Mouse (Mus musculus) MEL (cell line): ENCODE data around the gene Gm20388. TPM values are rescaled to one million over a fixed set of nuclear protein-coding genes. Genes with fewer than 3 reads are reported as not detected.
A peak's percentile ranks its signal among the peaks of the same experiment; 100 is the strongest.

Experiments
- DNase-seq: peaks from one replicate; pipeline ENCODE4 v3.0.0; 2011; ENCODE audit warnings: low read depth, low spot score
- H3K27ac ChIP-seq: 2 replicates; pipeline ENCODE4 v1.5.1; 2012; ENCODE audit warnings: low read depth, mild to moderate bottlenecking, control low read depth, low read length, moderate library complexity; ENCODE audit not compliant: control insufficient read depth
- H3K27me3 ChIP-seq, 2 experiments: fragments of 150-350 bp in 1 of 2; sonication (generic) in 1 of 2; 2 replicates each; pipeline ENCODE4 v1.6.1; 2012; ENCODE audit warnings: low read length in 2 of 2, mild to moderate bottlenecking in 2 of 2, improper control_type of control experiment in 1 of 2, moderate library complexity in 1 of 2; ENCODE audit not compliant: insufficient read depth in 2 of 2, control insufficient read depth in 1 of 2
- H3K36me3 ChIP-seq, 2 experiments: 2 replicates each; pipeline ENCODE4 v1.6.1; 2012 to 2014; ENCODE audit warnings: low read length in 2 of 2, improper control_type of control experiment in 1 of 2, inconsistent platforms in 1 of 2, mild to moderate bottlenecking in 1 of 2; ENCODE audit not compliant: insufficient read depth in 2 of 2, control insufficient read depth in 1 of 2
- H3K4me1 ChIP-seq, 2 experiments: fragments of 150-350 bp in 1 of 2; sonication (generic) in 1 of 2; 2 replicates each; pipeline ENCODE4 v1.6.1; 2012; ENCODE audit warnings: low read length in 2 of 2, improper control_type of control experiment in 1 of 2, mild to moderate bottlenecking in 1 of 2; ENCODE audit not compliant: insufficient read depth in 2 of 2, control insufficient read depth in 1 of 2
- H3K4me3 ChIP-seq, 2 experiments: fragments of 150-350 bp in 1 of 2; sonication (generic) in 1 of 2; 2 replicates each; pipeline ENCODE4 v1.5.1; 2012; ENCODE audit warnings: low read depth in 2 of 2, low read length in 2 of 2, mild to moderate bottlenecking in 2 of 2, moderate library complexity in 2 of 2, control low read depth in 1 of 2, improper control_type of control experiment in 1 of 2; ENCODE audit not compliant: control insufficient read depth in 1 of 2, insufficient read depth in 1 of 2
- H3K79me2 ChIP-seq: 2 replicates; pipeline ENCODE4 v1.6.1; 2012; ENCODE audit warnings: mild to moderate bottlenecking, low read length, moderate library complexity; ENCODE audit not compliant: control insufficient read depth, poor library complexity, insufficient read depth
- H3K9ac ChIP-seq: 2 replicates; pipeline ENCODE4 v1.6.1; 2012; ENCODE audit warnings: low read depth, mild to moderate bottlenecking, control low read depth, low read length, moderate library complexity; ENCODE audit not compliant: control insufficient read depth, poor library complexity, severe bottlenecking
- H3K9me3 ChIP-seq: fragments of 150-350 bp; sonication (generic); replicated peaks from 2 replicates; pipeline ENCODE4 v1.6.1; 2012; ENCODE audit warnings: mild to moderate bottlenecking, low read length, improper control_type of control experiment, moderate library complexity; ENCODE audit not compliant: insufficient read depth
- CHD1 ChIP-seq: IDR thresholded peaks from 2 replicates; pipeline ENCODE4 v1.6.1; 2012; ENCODE audit warnings: low read depth, mild to moderate bottlenecking, inconsistent platforms, low read length, improper control_type of control experiment
- E2F4 ChIP-seq: IDR thresholded peaks from 2 replicates; pipeline ENCODE4 v1.6.1; 2011; ENCODE audit warnings: low read depth, low read length, improper control_type of control experiment, borderline replicate concordance
- JUND ChIP-seq: IDR thresholded peaks from 2 replicates; pipeline ENCODE4 v1.6.1; 2011; ENCODE audit warnings: low read depth, mild to moderate bottlenecking, improper control_type of control experiment, low read length
- KAT2A ChIP-seq: conservative IDR thresholded peaks from 2 replicates; pipeline ENCODE4 v1.6.1; 2012; ENCODE audit warnings: low read depth, low read length, improper control_type of control experiment, inconsistent platforms
- MAZ ChIP-seq: IDR thresholded peaks from 2 replicates; pipeline ENCODE4 v1.6.1; 2012; ENCODE audit warnings: low read depth, mild to moderate bottlenecking, inconsistent platforms, low read length, improper control_type of control experiment
- MEF2A ChIP-seq: IDR thresholded peaks from 2 replicates; pipeline ENCODE4 v1.6.1; 2014; ENCODE audit warnings: low read depth, mild to moderate bottlenecking, inconsistent platforms, low read length, improper control_type of control experiment; ENCODE audit not compliant: poor library complexity, insufficient replicate concordance, severe bottlenecking; ENCODE audit errors: extremely low read depth
- NELFE ChIP-seq: IDR thresholded peaks from 2 replicates; pipeline ENCODE4 v1.6.1; 2011; ENCODE audit warnings: low read depth, low read length, improper control_type of control experiment
- RAD21 ChIP-seq: IDR thresholded peaks from 2 replicates; pipeline ENCODE4 v1.6.1; 2011; ENCODE audit warnings: mild to moderate bottlenecking, low read depth, low read length, improper control_type of control experiment
- SIN3A ChIP-seq: IDR thresholded peaks from 2 replicates; pipeline ENCODE4 v1.6.1; 2012; ENCODE audit warnings: low read length, improper control_type of control experiment, inconsistent platforms
- SMC3 ChIP-seq: IDR thresholded peaks from 2 replicates; pipeline ENCODE4 v1.6.1; 2011; ENCODE audit warnings: low read depth, low read length, improper control_type of control experiment
- TAL1 ChIP-seq: IDR thresholded peaks from 2 replicates; pipeline ENCODE4 v1.6.1; 2012; ENCODE audit warnings: mild to moderate bottlenecking, inconsistent platforms, low read length, moderate library complexity, mixed read lengths
- UBTF ChIP-seq: IDR thresholded peaks from 2 replicates; pipeline ENCODE4 v1.6.1; 2012; ENCODE audit warnings: low read depth, mild to moderate bottlenecking, inconsistent platforms, low read length, improper control_type of control experiment, moderate library complexity, borderline replicate concordance; ENCODE audit not compliant: insufficient read depth
- ZKSCAN1 ChIP-seq: IDR thresholded peaks from 2 replicates; pipeline ENCODE4 v1.6.1; 2012; ENCODE audit warnings: low read depth, mild to moderate bottlenecking, inconsistent platforms, low read length, improper control_type of control experiment, moderate library complexity
- ZNF384 ChIP-seq: IDR thresholded peaks from 2 replicates; pipeline ENCODE4 v1.6.1; 2012; ENCODE audit warnings: low read depth, mild to moderate bottlenecking, inconsistent platforms, low read length, improper control_type of control experiment
- polyA plus RNA-seq, 2 experiments: library from polyadenylated mRNA; stranded (reverse) in 1 of 2; unstranded in 1 of 2; fragments of >175 nt in 1 of 2; fragments of >200 nt in 1 of 2; gene quantifications; 2 replicates each; pipeline versions ENCODE4 v1.2.1 to v1.2.4; 2012; ENCODE audit warnings: low replicate concordance in 2 of 2, low read depth in 1 of 2; ENCODE audit not compliant: insufficient read length in 2 of 2, insufficient read depth in 1 of 2, missing spikeins in 1 of 2
- total RNA-seq: library from RNA; depleted of rRNA; stranded (reverse); fragments of 300-350 nt; gene quantifications from 2 replicates; pipeline ENCODE4 v1.2.3, GENCODE M21; 2012

The Gm20388 gene
- total and polyA plus RNA-seq, 3 experiments: 11.1 to 17.8 TPM; not detected in 1

GRCm38 (mm10) chr8:122979865-122980509 is 3069.3 kb downstream of the Gm20388 start:
- peaks cover 20% of the 10 kb centered on the region in 2 experiments for H3K4me1 ChIP-seq
- H3K4me3 ChIP-seq: no peak overlapping the region

DNA sequence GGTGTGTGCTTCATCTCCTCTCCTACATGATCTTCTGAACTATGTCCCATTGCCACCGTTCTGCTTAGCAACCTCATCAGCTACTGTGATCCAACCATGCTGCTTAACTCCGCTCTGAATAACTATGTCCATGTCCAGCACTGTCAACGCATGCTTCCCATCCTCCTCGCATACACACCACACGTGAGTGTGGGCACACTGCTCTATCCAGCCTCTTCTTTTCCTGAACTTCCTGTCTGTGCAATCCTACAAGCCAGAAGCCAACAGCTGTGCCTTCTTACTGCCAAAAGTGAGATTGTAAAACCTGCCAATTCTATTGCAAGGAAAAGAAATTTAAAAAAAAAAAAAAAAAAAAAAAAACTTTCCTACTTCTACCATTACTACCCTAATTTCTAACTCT is 3071.0 kb downstream of the Gm20388 start:
- Histone ChIP-seq H3K79me2 (peaks cover 81% of the 10 kb centered on the region), H3K4me3 (no peak overlapping the region), H3K36me3 (peaks cover 2 to 36% of the 10 kb centered on the region in 2 experiments), H3K27ac (no peak overlapping the region), H3K27me3 (no peaks in the 10 kb centered on the region), H3K9ac (no peak overlapping the region), H3K4me1 (peaks cover 12% of the 10 kb centered on the region in 2 experiments)
- TF ChIP-seq ZNF384 (peak; percentile 40; the same call in 1 of the 2 replicates), MEF2A (no peak)
- TF ChIP-seq, all 39 proteins: peak for 1
- H3K9me3 ChIP-seq: no peaks in the 10 kb centered on the region
- no peak for DNase-seq

More at GRCm38 (mm10) chr8:122979865-122980509, 3069.3 kb downstream of the Gm20388 start:
- DNase-seq: peak; percentile 27
- H3K9ac ChIP-seq: no peak overlapping the region
- H3K27me3 ChIP-seq: no peaks in the 10 kb centered on the region
- H3K27ac ChIP-seq: no peak overlapping the region
- H3K9me3 ChIP-seq: no peaks in the 10 kb centered on the region
- peaks cover 79% of the 10 kb centered on the region for H3K79me2 ChIP-seq
- TF ChIP-seq UBTF: no peak
- no peak for TF ChIP-seq JUND
- no peak for TF ChIP-seq SIN3A
- TF ChIP-seq RAD21: no peak
- no peak for TF ChIP-seq CHD1
- no peak for TF ChIP-seq NELFE
- no peak for TF ChIP-seq E2F4
- peaks cover 0 to 39% of the 10 kb centered on the region in 2 experiments; a peak in 3 of 4 replicates for H3K36me3 ChIP-seq

- H3K9me3 ChIP-seq: no peaks in the 10 kb centered on the region
- no peak for TF ChIP-seq MEF2A
- no peak for TF ChIP-seq ZKSCAN1
- no peak for TF ChIP-seq TAL1
- TF ChIP-seq SMC3: no peak
- TF ChIP-seq KAT2A: no peak
- no peak for TF ChIP-seq MAZ
- no peak for TF ChIP-seq E2F4
- TF ChIP-seq, all 39 proteins: peak for 0
- no peaks in the 10 kb centered on the region for H3K27me3 ChIP-seq
- peaks cover 82% of the 10 kb centered on the region for H3K79me2 ChIP-seq
- H3K36me3 ChIP-seq: peaks cover 2 to 34% of the 10 kb centered on the region in 2 experiments
- peaks cover 12% of the 10 kb centered on the region in 2 experiments; a peak in 3 of 4 replicates for H3K4me1 ChIP-seq
- no peak overlapping the region for H3K27ac ChIP-seq
- peak; percentile 37 for DNase-seq
- H3K9ac ChIP-seq: no peak overlapping the region
- no peak overlapping the region for H3K4me3 ChIP-seq
Observed at GRCm38 (mm10) chr8:122983178-122983942, 3072.7 kb downstream of the Gm20388 start.
